Mouse (Mus musculus) thymus, adult 2 months (tissue): ENCODE measurements around the gene Pigv. TPM values are rescaled to one million over a fixed set of nuclear protein-coding genes. Genes with fewer than 3 reads are reported as not detected.
"Not testable (repeated sequence)": the region's sequence is repeated elsewhere in the genome, so short reads cannot be mapped to it uniquely, and the experiment has no call there.

Experiments
- DNase-seq: peaks from one replicate; pipeline ENCODE4 v3.0.0; 2021
- H3K27ac ChIP-seq: fragments of 200-500 bp; 2 replicates; pipeline ENCODE4 v1.5.1; 2012; ENCODE audit warnings: low read length, control low read depth; ENCODE audit not compliant: control insufficient read depth, insufficient read depth
- H3K27me3 ChIP-seq: fragments of 200-500 bp; 2 replicates; pipeline ENCODE4 v1.6.1; 2012; ENCODE audit warnings: mild to moderate bottlenecking, low read length, moderate library complexity, mixed read lengths; ENCODE audit not compliant: control insufficient read depth, insufficient read depth
- H3K36me3 ChIP-seq: fragments of 200-500 bp; 2 replicates; pipeline ENCODE4 v1.6.1; 2012; ENCODE audit warnings: mild to moderate bottlenecking, low read length, moderate library complexity; ENCODE audit not compliant: control insufficient read depth, insufficient read depth
- H3K4me1 ChIP-seq: fragments of 200-500 bp; replicated peaks from 2 replicates; pipeline ENCODE4 v1.6.1; 2012; ENCODE audit warnings: low read length; ENCODE audit not compliant: control insufficient read depth, insufficient read depth
- H3K4me3 ChIP-seq: fragments of 200-500 bp; 2 replicates; pipeline ENCODE4 v1.5.1; 2012; ENCODE audit warnings: mild to moderate bottlenecking, low read length, control low read depth, moderate library complexity; ENCODE audit not compliant: control insufficient read depth, insufficient read depth
- CTCF ChIP-seq: fragments of 200-500 bp; IDR thresholded peaks from 2 replicates; pipeline ENCODE4 v1.5.1; 2012; ENCODE audit warnings: mild to moderate bottlenecking, control low read depth, low read length, moderate library complexity, borderline replicate concordance; ENCODE audit not compliant: control insufficient read depth, poor library complexity, insufficient read depth; ENCODE audit errors: extremely low read depth
- POLR2A ChIP-seq: fragments of 200-500 bp; IDR thresholded peaks from 2 replicates; pipeline ENCODE4 v1.6.1; 2012; ENCODE audit warnings: mild to moderate bottlenecking, low read length, control low read depth, moderate library complexity; ENCODE audit not compliant: control insufficient read depth, poor library complexity, insufficient read depth; ENCODE audit errors: extremely low read depth
- WGBS: fragments of 180-500 bp; shearing (Covaris S2); methylation state at CpG from one replicate; pipeline ENCODE4 v1.1.7; 2018; 5-methylcytosine and 5-hydroxymethylcytosine counted together
- polyA plus RNA-seq: library from polyadenylated mRNA; depleted of rRNA; stranded (reverse); fragments of >200 nt; gene quantifications from 2 replicates; pipeline ENCODE4 v1.2.3, GENCODE M21; 2012

Pigv gene
- polyA plus RNA-seq, 1 experiment: 24.8 TPM

DNA sequence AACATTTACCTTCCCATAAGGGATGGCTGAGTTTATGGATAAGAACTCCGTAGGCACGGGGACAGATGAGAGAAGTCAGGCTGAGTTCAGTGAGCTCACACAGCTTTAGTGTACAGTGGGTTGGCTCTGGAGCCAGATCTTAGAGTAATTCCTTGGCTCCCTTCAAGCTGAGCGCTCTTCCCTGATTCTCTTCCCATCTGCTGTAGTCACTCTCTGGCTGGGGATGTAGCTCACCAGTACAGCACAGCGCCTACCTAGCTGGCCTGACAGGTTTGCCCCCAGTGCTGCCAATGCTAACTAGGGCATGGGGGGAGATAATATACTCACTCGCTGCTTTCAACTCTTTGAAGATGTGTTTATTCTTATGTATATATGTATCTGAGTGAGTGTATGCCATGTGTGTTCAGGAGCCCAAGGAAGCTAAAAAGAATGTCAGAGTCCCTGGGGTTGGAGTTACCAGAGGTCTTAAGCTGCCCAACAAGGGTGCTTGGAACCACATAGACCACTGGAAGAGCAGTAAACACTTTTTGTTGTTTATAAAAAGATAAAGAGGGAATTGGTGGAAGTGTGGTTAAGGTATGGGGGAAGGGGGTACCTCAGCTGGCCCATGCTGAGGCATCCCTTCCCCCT, 14.5 kb downstream of the Pigv start:
- no peak overlapping the region for H3K4me3 ChIP-seq
- no peak for DNase-seq
- no peaks in the 10 kb centered on the region for H3K27me3 ChIP-seq
- WGBS: 87% methylated on average over 5 of the region's 5 CpGs
- TF ChIP-seq POLR2A (no peak), CTCF (no peak)
- H3K27ac ChIP-seq: no peak overlapping the region
- H3K36me3 ChIP-seq: peaks cover 3% of the 10 kb centered on the region; the same call in 1 of the 2 replicates
- peaks cover 24% of the 10 kb centered on the region for H3K4me1 ChIP-seq

DNA sequence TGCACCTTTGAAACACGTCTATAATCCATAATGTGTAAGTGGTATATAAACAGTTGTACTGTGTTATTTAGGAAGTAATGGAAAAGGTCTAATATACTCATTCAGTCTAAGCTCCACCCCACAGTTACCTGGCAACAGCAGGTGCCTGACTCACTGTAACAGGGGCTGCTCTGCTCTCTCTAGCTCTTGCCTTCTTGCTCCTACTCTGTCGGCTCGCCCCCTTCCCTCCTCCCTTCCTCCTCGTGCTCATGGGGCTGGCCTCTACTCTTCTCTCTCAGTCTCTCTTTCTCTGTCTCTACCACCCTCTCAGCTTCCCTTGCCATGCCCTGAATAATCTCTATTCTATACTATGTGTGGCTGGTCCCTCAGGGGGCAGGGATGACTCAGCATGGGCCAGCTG, 15.4 kb downstream of the Pigv start:
- WGBS: 45% methylated on average over 4 of the region's 4 CpGs
- Histone ChIP-seq H3K27ac (no peak overlapping the region), H3K27me3 (no peaks in the 10 kb centered on the region), H3K4me3 (no peak overlapping the region), H3K4me1 (peaks cover 24% of the 10 kb centered on the region), H3K36me3 (no peaks in the 10 kb centered on the region; the same call in 1 of the 2 replicates)
- no peak for TF ChIP-seq POLR2A
- no peak for TF ChIP-seq CTCF
- no peak for DNase-seq

GRCm38 (mm10) chr4:133656294-133656693, 16.2 kb downstream of the Pigv start:
- TF ChIP-seq CTCF (no peak), POLR2A (no peak)
- DNase-seq: no peak
- Histone ChIP-seq H3K27me3 (no peaks in the 10 kb centered on the region), H3K27ac (no peak overlapping the region), H3K4me3 (no peak overlapping the region), H3K4me1 (peaks cover 24% of the 10 kb centered on the region), H3K36me3 (no peaks in the 10 kb centered on the region)
- WGBS: 91% methylated on average over 4 of the region's 4 CpGs

GRCm38 (mm10) chr4:133654070-133654469, 18.4 kb downstream of the Pigv start:
- 97% methylated on average over 5 of the region's 5 CpGs for WGBS
- not testable (repeated sequence) for H3K27me3 ChIP-seq, H3K4me1 ChIP-seq, DNase-seq, H3K36me3 ChIP-seq, H3K4me3 ChIP-seq, H3K27ac ChIP-seq

DNA sequence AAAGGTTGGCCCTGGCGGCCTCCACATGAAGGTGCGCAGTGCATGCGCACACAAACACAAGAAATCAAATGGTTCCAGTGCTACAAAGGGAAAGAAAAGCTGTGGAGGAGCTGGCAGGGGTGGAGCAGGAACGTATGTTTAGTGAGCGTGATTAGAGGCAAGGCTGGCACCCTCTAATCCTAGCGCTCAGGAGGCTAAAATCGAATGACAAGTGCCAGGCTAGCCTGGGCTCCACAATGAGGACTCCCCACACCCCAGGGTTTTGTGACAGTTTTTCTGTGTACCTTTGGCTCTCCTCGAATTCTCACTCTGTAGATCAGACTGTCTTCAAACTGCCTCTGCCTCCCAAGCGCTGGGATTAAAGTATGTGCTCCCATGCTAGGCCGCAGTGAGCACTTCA, 19.7 kb downstream of the Pigv start:
- no peak overlapping the region for H3K27ac ChIP-seq
- peaks cover 3% of the 10 kb centered on the region; the same call in 1 of the 2 replicates for H3K4me1 ChIP-seq
- no peak overlapping the region for H3K4me3 ChIP-seq
- no peaks in the 10 kb centered on the region for H3K27me3 ChIP-seq
- no peaks in the 10 kb centered on the region for H3K36me3 ChIP-seq
- 93% methylated on average over 10 of the region's 10 CpGs for WGBS
- TF ChIP-seq POLR2A (no peak), CTCF (no peak)
- DNase-seq: no peak

DNA sequence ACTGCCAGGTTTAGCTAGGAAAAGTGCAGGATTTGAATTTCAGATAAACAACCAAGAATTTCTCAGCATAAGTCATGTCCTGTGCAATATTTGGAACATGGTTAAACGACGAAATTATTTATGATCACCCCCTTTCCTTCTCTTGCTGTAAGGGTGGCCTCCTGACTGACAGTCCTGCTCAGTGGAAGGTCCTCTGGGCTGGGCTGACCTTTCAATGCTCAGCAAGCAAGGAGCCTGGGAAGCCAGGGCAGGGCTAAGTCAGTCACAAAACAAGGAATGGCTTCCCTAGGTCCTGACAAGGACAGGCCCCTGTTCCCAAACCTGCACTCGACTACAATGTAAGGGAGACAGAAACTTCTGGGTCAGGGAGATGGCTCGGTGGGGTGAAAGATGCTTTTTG, 20.5 kb downstream of the Pigv start:
- 76% methylated on average over 4 of the region's 4 CpGs for WGBS
- Histone ChIP-seq H3K36me3 (no peaks in the 10 kb centered on the region), H3K27ac (no peak overlapping the region), H3K4me1 (peaks cover 3% of the 10 kb centered on the region; the same call in 1 of the 2 replicates), H3K4me3 (no peak overlapping the region), H3K27me3 (no peaks in the 10 kb centered on the region)
- no peak for DNase-seq
- TF ChIP-seq CTCF: no peak
- no peak for TF ChIP-seq POLR2A

DNA sequence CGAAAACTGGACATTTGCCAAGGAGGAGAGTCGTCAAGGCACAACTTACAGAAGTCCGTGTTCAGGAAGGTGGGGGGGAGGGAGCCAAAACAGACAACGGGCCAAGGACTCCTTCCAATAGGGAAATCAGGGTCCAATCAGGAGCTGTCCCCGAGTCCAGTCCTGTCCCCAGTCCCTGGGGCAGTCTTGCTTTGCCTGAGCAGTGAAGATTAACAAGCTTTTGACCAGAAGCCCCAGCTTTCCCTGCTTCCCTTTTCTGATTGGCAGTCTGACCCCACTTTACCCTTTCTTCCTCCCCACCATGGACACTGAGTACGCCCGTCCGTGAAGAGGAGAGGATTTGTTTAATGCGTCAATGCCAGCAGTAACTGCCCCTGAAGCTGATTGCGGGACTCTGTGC, 21.0 kb downstream of the Pigv start:
- TF ChIP-seq CTCF (no peak), POLR2A (no peak)
- Histone ChIP-seq H3K27me3 (no peaks in the 10 kb centered on the region), H3K36me3 (no peaks in the 10 kb centered on the region), H3K4me1 (peaks cover 3% of the 10 kb centered on the region; the same call in 1 of the 2 replicates), H3K27ac (no peak overlapping the region), H3K4me3 (no peak overlapping the region)
- WGBS: 75% methylated on average over 10 of the region's 10 CpGs
- DNase-seq: no peak
